Mouse (Mus musculus) cerebellum, adult (tissue): ENCODE results near the gene Snx9.

Source experiments
- ATAC-seq: cut with Nextera tagmentation; 2 replicates; pipeline ENCODE4 v1.9.2; 2017; ENCODE audit warnings: mild to moderate bottlenecking, moderate library complexity, mixed read lengths; ENCODE audit not compliant: insufficient number of reproducible peaks, low FRiP score, low TSS enrichment

Snx9 gene

DNA sequence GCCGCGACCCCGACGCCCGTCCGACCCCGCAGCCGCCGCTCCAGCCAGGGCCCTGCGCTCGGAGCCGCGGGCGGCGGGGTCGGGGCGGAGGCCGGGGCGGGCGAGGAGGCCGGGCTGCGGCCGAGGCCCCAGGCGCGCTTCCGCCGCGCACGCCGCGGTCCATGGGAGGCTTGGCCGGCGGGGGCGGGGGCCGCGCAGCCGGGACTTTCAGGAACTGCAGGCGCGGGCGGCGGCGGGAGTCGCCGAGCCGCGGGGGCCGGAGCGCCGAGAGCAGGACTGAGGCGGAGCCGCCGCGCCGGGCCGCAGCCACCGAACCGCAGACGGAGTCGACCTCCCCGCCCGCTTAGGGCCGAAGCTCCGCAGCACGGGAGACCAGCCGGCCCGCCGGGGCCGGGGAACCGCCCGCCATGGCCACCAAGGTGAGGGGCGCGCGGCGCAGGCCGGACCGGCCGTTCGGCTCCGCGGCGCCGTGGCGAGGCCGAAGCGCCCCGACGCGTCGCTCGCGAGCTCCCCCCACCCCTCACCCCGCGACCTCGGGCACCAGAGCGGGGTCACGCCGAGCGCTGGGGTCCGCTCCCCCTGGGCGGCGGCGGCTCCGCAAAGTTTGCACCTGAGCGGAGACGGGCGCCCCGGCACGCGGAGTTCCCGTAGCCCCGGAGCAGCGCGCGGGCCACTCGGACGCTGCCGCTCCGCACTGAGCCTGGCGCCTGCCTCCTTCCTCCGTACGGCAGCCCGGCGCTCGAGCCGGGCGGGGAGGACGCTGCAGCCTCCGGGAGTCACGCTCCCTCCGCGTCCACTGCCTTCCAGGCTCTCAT lies at the start of gene Snx9:
Gene Snx9 (plus strand): TSS at position 202 of the 815 bp plus-strand sequence.
- peak; percentile 83 for ATAC-seq

DNA sequence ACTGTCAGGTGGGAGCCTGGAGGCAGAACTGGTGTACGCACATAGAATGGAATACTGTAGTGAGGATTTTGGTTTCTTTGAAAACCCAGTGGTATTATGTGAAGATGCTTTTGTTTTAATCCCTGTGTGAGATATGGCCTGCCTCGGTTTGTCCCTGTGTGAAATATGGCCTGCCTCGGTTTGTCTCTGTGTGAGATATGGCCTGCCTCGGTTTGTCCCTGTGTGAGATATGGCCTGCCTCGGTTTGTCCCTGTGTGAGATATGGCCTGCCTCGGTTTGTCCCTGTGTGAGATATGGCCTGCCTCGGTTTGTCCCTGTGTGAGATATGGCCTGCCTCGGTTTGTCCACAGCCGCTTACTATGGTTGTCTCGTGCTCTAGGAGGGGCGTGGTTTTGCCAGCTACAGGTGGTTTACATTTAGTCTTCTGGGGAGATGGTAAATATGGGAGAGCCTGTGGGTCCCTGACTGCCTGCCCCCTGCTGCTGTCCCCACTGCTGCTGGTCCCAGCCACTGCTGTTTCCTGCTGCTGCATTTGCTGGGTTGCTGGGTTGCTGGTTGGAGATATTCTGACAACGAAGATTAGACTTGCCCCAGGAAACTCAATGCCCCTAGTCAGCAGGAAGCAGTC lies 48.9 kb upstream of the Snx9 start:
- ATAC-seq = no peak

DNA sequence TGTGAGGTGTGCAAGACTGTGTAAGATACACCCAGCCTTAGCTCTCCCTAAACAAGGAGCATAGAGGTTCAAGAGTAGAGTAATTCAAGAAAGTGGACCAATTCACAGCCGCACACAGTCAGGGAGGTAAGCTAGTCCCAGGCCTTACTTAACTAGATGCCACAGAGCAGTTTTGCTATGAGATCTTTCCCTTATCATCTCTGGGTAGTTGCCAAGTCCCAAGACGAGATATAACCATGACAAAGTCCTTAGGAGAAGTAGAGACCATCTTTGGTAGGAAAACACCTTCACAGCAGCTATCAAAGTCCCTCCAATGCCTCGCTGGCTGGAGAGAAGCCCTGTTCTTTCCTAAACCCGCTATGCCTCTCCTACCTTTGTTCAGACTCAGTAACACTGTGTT lies 47.5 kb upstream of the Snx9 start:
- ATAC-seq = no peak

DNA sequence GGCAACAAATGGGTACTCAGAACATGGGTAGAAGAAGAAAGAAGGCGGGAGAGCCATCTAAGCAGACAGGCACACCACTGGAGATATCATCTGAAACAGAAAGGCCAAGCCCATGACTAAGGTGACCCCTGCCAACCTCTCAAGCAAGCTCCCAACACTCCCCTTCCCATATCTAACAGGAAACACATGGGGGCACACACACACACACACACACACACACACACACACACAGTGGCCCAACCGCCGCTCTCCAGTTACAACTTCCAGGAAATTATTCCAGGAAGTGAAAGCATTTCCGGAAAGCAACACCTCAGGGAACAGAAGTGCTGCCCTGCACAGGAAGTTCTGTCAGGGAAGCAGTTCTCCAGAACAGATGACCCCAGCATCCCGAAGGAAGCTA lies 46.9 kb upstream of the Snx9 start:
- no peak for ATAC-seq

DNA sequence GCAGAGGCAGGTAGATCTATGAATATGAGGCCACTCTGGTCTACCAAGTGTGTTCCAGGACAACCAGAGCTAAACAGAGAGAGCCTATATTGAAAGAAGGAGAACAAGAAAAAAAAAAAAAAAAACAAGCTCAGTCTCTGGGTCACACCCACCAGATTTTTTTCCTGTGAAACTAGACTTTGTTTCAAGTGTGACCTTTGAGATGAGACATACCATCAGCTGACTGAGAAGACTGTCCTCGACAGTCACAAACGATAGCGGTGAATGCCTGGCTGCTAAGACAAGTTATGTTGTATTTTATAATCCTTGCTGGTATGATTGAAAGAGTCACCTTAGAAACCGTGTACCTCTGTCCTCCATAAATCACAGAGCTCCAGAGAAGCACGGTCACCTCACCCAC lies 45.8 kb upstream of the Snx9 start:
- no peak for ATAC-seq

DNA sequence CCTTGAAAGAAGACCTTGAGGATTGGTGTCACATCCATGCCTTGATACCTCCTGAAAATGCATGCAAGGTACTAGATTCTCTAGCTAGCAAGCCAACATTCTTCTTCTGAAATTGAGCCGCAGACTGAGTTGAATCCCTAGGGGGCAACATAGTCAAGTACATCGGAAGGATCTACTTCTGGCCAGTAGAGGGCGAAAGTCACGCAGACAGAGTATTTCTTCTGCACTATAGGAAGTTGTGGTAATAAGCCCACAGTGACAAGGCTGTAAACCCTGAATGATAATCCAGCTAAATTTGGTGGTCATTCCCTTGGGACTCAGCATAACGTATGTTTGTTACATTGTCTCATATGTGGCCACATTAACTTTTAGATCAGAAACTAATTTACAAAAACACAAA lies 45.3 kb upstream of the Snx9 start:
- ATAC-seq = peak; percentile 72; the same call in 1 of the 2 replicates

DNA sequence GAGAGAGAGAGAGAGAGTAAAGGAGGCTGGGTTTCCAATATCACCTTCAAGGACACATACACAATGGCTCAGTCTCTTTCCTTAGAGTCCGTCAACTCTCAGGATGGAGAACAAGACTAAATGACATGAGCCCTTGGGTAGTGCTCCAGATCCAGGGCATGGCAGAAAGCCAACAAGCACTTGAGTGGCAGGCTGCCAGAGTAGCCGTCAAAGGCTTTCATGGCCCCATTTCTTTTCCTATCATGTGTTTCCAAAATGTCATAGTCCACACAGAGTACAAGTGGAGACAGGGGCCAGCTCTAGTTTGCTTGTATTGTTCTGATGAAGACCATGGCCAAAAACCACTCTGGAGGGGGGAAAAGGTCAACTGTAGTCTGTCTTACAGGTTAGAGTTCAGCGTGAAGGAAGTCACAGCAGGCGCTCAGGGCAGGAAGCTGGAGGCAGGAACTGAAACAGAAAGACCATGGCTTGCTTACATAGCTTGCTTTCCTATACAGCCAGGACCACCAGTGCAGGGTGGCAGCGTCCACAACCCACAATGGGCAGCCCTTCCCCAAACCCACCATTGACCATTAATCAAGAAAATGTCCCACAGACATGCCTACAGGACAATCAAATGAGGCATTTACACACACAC lies 43.9 kb upstream of the Snx9 start:
- ATAC-seq = no peak

DNA sequence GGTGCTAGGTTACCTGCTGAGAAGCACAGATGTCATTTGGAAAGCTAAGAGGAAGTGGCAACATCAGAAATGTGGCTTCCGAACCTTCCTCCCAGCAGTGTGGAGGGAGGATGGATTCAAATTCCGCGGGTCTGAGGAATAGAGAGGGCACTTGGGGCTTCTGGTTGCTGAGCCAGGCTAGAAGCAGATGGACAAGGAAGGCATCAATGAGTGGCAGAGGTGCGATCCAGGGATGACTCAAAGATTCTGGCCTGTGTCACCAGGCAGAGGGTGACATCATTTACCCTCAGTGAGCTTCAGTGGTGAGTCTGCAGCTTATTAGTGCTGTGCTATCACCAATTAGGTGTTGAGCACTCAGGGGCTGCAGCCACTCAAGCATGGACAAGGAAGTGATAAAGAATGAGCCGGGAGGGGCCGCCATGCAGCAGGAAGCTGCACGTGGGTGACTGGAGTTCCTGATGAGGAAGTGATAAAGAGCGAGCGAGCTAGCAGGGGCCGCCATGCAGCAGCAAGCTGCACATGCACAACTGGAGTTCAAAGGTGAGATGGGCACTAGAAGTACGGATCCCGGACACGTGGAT lies 42.8 kb upstream of the Snx9 start:
- peak; percentile 59; the same call in 1 of the 2 replicates for ATAC-seq

DNA sequence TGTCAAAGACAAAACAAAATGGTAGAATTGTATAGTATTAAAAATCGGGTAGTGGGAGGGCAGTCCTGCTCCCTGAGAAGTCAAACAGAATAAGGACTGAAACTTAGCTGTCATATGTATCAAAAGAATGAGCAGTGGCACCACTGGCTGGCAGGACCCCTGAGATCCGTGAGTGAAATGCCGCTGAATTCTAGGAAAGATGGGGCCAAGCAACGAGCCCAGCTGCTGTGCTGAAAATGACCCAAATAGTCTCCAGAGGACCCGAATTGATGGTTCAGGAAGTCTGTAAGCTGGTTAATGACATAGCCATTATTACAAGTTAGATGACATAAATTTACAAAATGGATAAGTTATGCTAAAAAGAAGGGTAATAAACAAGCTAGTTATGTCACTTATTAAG lies 42.2 kb upstream of the Snx9 start:
- no peak for ATAC-seq

DNA sequence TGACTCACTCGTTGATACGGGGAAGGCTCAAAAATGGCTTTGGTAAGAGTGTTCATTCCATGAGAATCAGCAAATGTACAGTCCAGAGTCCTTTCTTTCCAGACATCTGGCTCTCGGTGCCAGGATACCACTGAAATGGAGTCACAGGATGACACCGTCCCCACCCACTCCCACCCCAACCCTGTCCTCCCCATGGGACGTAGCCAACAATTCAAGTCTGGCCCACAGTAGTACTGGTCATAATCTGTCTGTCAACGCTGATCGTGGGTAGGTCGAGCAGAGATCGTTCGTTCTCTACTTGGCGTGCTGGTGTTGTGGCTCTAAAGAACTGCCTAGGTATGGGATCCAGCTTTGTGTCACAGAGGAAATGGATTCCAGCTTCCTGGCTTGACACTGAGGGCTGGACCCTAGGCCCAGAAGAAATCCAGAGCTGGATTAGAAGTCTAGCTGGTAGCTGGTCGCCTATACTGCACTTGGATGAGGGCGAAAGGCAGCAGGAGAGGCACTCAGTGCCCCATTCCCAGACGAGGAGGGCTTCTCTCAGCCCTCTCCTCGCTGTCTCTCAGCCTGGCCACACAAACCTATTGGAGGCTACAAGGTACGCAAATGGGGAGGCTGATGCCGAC lies 41.6 kb upstream of the Snx9 start:
- no peak for ATAC-seq

DNA sequence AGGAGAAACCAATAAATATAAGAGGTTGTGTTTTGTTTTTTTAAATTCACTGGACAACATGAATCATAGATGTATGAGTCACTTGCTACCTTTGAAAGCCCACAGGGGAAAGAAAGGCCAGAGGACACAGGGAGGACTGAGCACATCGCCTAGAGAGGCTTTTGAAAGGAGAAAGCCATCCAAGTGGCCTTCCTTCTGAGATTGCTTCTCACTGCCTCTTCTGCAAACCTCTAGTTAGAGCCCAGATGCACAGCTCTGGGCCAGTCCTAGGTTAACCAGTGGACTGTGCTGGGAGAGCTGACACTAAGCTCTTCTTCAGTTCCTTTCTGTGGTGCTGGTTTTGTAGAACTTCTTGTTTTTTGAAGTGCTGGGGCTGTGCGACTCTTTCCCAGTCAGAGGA lies 40.9 kb upstream of the Snx9 start:
- no peak for ATAC-seq

DNA sequence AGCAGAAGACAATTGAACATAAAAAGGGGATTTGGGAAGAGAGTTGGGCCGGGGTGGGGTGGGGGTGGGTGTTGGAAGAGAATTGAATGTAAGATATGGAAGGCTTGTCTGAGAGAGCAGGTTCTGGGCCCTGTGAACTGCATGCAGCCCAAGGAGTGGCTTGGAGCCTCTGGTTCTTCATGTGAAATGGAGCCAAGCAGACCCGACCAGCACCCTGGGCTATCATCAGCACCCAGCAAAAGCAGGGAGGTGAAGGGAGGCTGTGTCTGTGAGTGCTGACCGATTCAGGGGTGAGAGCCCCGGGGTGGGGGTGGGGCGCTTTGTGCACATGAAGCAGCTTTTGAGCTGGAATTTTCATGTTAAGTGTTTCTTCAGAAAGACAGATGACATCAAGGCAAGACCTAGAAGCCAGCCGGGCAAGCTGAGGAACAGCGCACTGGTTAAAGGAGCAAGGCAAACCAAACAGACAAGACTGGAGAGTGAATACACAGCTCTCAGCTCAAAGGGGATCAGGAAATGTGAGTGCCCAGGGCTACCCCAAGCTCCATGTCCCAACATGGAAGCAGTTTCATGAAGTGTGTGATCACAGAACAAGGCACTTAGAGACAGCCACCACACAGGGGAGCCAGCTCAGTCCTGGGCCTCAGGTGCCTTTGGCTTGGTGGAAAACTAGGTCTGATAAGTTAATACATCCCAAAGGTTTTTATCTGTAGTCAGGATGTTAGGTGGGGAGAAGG lies 40.1 kb upstream of the Snx9 start:
- no peak for ATAC-seq

DNA sequence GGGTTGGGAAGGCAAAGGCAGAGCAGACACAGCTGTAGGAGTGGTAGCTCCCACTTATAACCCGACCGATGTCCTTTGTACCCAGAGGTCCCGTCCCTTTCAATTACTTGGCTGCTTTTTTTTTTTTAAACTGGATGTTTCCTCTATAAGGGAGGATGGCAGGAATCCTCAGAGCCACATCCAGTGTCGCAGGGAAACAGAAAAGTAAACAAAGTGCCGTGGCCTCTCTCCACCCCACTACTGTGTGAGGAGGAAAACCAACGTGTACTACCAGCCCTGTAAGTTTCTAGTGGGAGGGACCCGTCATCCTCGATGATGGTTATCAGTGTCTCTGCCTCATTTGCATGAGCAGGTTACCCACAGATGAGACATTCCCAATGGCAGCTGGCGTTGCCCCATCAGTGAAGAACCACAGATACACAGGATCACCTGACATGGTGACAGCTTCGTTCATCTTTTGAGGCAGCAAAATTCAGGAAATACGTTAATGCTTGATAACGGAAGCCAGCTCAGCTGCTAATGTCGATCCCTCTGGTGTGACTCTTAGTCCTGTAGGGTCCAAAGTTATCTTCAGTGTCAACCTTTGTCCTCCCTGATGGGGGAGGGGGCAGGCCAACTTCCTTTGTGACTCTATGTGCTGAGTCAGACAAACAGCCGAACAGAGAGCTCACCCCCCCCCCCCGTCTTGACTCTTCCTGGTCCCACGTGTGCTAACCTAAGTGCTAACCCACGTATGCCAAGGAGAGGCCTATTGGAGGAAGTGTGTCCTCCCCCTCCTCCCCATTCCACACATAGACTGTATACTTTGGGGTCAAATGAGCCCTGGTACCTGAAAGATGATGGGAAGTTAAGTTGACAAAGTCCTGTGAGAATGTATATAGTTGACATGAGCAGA lies 39.1 kb upstream of the Snx9 start:
- no peak for ATAC-seq

DNA sequence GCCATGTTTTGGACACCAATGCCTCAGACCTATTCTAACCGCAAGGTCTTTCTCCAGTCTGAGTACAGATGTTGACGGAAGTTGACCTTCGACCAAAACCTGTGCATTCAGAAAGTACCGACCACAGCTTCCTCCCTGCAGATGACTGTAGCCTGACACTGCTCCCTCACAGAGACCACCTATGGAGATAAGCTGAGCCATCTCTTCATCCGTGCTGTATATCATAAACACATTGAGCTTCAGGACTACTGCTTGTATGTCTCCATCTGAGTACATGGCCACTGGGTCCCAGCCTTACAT lies 38.5 kb upstream of the Snx9 start:
- ATAC-seq = no peak

DNA sequence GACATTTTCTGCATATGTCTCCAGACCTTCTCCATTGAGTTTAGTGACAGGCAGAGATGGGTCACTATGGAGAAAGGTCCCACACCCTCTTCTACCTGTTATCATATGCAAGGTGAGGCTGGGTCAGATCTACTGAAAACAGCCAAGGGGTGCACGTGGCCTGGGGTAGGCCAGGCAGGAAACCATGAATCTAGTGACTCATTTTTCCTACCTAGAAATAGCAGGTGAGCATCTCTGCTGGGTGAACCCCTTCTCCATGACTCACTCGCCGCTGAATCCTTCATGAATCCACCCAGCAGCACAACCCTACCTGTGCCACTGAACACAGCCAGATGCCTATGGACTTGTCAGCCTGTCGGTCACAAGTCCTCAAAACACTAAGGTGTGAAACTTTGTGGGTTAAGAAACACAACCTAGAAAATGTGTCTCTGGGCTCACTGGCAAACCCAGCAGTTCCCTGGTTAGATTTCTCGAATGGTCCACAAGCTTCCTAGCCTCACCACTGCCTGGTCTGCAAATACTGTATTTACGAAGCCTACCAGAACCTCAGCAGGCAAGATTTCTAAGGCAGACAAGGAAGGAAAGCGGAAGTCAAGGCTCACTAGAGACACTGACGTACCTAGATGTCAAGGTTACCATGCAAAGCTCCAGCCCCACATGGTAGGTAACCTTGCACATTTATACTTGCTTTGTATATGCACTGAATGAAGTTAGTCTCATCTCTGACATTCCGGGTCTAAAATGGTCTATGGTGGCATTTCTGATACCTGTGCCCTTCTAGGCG lies 37.7 kb upstream of the Snx9 start:
- ATAC-seq = no peak

DNA sequence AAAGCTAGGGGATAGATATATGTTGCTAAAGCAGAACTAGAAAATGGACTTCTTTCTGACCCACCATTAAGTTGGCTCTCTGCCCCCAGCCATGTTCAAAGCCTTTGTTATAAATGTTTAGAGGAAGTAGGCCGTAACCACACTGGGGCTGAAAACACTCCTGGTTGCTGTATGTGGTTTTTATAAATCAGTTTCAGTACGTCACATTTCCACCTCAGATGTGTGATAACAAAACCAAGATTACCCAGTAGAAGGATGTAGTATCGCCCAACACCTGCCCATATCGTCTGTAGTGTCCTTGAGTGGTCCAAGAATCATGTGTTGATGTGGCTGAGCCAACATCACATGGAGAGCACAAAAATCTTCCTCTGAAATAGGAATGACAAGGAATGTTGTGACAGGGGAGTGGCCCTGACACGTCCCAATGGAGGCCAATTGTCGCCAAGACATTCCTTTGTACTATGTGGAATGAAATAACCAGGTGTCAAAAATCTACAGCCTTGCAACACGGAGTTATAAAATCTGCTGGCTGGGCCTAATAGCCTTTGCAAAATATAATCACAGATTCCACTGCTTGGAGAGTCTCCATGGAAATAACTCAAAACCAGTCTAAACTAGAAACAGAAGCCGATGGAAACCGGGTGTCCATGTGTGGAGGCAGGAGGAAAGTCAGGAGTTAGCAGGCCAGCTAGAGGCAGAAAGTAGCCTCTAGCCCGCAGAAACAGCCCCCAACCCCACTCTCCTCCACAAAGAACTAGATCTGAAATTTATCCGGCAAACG lies 36.6 kb upstream of the Snx9 start:
- ATAC-seq = no peak

DNA sequence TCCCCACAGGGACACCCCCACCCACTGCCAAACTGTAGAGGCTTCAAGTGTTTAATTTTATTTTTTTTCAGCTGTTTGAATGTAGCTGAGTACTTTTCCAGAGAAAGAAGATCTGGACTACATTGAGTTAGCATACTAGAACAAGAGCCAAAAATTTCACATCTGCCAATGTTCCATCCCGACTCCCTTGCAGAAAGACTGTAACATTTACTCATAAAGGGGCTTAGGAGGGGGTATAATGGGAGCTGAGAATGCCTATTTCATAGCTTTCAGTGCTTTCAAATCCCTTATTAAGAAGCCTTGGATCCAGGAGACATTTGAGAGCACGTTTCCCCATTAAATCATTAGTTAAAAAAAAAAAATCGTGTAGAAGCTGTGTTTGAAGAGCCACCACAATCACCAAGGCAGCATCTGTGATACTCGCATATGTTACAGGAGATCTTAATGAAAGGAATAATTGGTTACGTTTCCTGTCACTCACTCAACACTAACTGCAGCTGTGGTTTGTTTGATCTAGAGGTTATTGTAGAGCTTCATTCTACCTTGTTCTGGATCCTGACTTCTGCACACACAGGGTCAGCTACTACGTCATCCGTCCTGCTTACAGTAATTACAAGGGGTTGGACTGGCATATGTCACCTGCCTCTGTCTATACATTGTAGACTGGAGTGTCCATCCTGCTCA lies 35.8 kb upstream of the Snx9 start:
- no peak for ATAC-seq
